Mouse (Mus musculus) adrenal gland, postnatal 10 days (tissue): ENCODE data around the gene Kansl3. TPM values are rescaled to one million over a fixed set of nuclear protein-coding genes. Genes with fewer than 3 reads are reported as not detected.

Source experiments
- microRNA-seq: library from miRNA; unstranded; fragments of <30 nt; microRNA quantifications from one replicate; pipeline ENCODE4 v1.2.0, GENCODE M21; 2021
- total RNA-seq, 2 experiments: library from RNA; stranded (reverse); gene quantifications; 2 replicates each; pipeline ENCODE4 v1.2.3; 2021

The Kansl3 gene
- total RNA-seq, 2 experiments from 2014 or later = 82.9 to 103 TPM

Small RNAs within 50 kb of the gene (microRNA-seq; reads per million reads assigned to microRNA genes)
- 1.4 reads per million for gene Mir6898

Other genes starting within 250 kb of the Kansl3 start
- gene Uggt1, start 124.5 kb downstream of the Kansl3 start, total RNA-seq = 10 to 100 TPM; 35.2 to 44.5 TPM
- 1 to 10 TPM; 4.9 to 7.4 TPM for gene Neurl3, start 94.5 kb downstream of the Kansl3 start, total RNA-seq
- gene Arid5a, start 61.4 kb downstream of the Kansl3 start, total RNA-seq = 1 to 10 TPM; 8.9 to 9.2 TPM
- under 1 TPM in 1 of 2 experiments, not detected in 1; 0.06 TPM for gene Fer1l5, start 3.1 kb upstream of the Kansl3 start, total RNA-seq
- gene Lman2l, start 76.1 kb upstream of the Kansl3 start, total RNA-seq = 10 to 100 TPM; 21.9 to 25.7 TPM
- 1 to 10 TPM; 3.9 to 4.4 TPM for gene Cnnm4, start 102.4 kb upstream of the Kansl3 start, total RNA-seq
- gene Cnnm3, start 142.7 kb upstream of the Kansl3 start, total RNA-seq = 10 to 100 TPM; 23.1 to 29.8 TPM
- gene Ankrd23, start 167.7 kb upstream of the Kansl3 start, total RNA-seq = 10 to 100 TPM; 22.5 to 73.8 TPM
- 10 to 100 TPM; 10.2 to 32.9 TPM for gene Gm42417, start 170.2 kb upstream of the Kansl3 start, total RNA-seq
- gene Ankrd39, start 178.3 kb upstream of the Kansl3 start, total RNA-seq = 10 to 100 TPM; 12.9 to 21.6 TPM
- gene Sema4c, start 189.2 kb upstream of the Kansl3 start, total RNA-seq = 10 to 100 TPM; 27.3 to 28.9 TPM